Comparison of ENCODE assay signal across 11 mouse cellular contexts in genomic region chr5:122390006-122390405, GRCm38 (mm10).
"Had no signal": no experiment of that assay in that cellular context is flagged by ENCODE, and none has a peak within 500 bp of the region (broad histone marks: within the 10 kb centered on the region; RNA-seq: fewer than 3 reads in every experiment).

No protein-coding gene starts in this region.

- DNase-seq: lung, adult 18-20 months; lung, embryonic 14.5 days; lung, postnatal 10 days; midbrain, embryonic 14.5 days; retina, postnatal 1 day; right cerebral cortex, adult 18-20 months; right cerebral cortex, postnatal 25 days; right cerebral cortex, postnatal 4 days; thymus, adult 2 months; thymus, postnatal 25 days; thymus, postnatal 4 days had no signal
